Mouse (Mus musculus) heart, embryonic 16.5 days (tissue): ENCODE results near the gene Rab3il1. TPM values are rescaled to one million over a fixed set of nuclear protein-coding genes. Genes with fewer than 3 reads are reported as not detected.

Source experiments
- ATAC-seq: fragments of 200-750 bp; cut with Nextera tagmentation; replicated peaks from 2 replicates; pipeline ENCODE4 v1.8.0; 2017; ENCODE audit warnings: moderate number of reproducible peaks; ENCODE audit not compliant: insufficient read depth, low FRiP score; ENCODE audit errors: extremely low read depth
- H3K27ac ChIP-seq: fragments of 300-500 bp; sonication (generic); 2 replicates; pipeline ENCODE4 v1.5.1; 2014; ENCODE audit warnings: mild to moderate bottlenecking, low read length, control low read depth, moderate library complexity
- H3K27me3 ChIP-seq: fragments of 300-500 bp; sonication (generic); 2 replicates; pipeline ENCODE4 v1.6.1; 2014; ENCODE audit warnings: low read length, mixed read lengths; ENCODE audit not compliant: control insufficient read depth, insufficient read depth
- H3K36me3 ChIP-seq: fragments of 300-500 bp; sonication (generic); 2 replicates; pipeline ENCODE4 v1.6.1; 2014; ENCODE audit not compliant: control insufficient read depth, insufficient read depth
- H3K4me1 ChIP-seq: fragments of 300-500 bp; sonication (generic); 2 replicates; pipeline ENCODE4 v1.6.1; 2014; ENCODE audit warnings: low read length, mixed read lengths; ENCODE audit not compliant: control insufficient read depth, insufficient read depth
- H3K4me2 ChIP-seq: fragments of 300-500 bp; sonication (generic); 2 replicates; pipeline ENCODE4 v1.6.1; 2014; ENCODE audit warnings: low read depth, mild to moderate bottlenecking, control low read depth, low read length
- H3K4me3 ChIP-seq: fragments of 300-500 bp; sonication (generic); 2 replicates; pipeline ENCODE4 v1.5.1; 2014; ENCODE audit warnings: mild to moderate bottlenecking, control low read depth, low read length
- H3K9ac ChIP-seq: fragments of 300-500 bp; sonication (generic); 2 replicates; pipeline ENCODE4 v1.6.1; 2014; ENCODE audit warnings: low read length, control low read depth
- H3K9me3 ChIP-seq: fragments of 300-500 bp; sonication (generic); replicated peaks from 2 replicates; pipeline ENCODE4 v1.6.1; 2016; ENCODE audit warnings: low read length; ENCODE audit not compliant: control insufficient read depth
- WGBS: fragments of 180-500 bp; shearing (Covaris S2); extraction: QIAGEN DNeasy Blood & Tissue Kit; methylation state at CpG from one replicate; pipeline ENCODE4 v1.1.7; 2014; 5-methylcytosine and 5-hydroxymethylcytosine counted together
- polyA plus RNA-seq: library from polyadenylated mRNA; unstranded; fragments of >200 nt; fragmentation: Nextera tagmentation; extraction: Ambion mirVana; gene quantifications from 2 replicates; pipeline ENCODE4 v1.2.1, GENCODE M21; 2015

The Rab3il1 gene
- polyA plus RNA-seq, 1 experiment from 2014 or later: 24.0 TPM

- Histone ChIP-seq H3K27ac (peak within 1 kb of the TSS; percentile 97), H3K27me3 (no peaks in the 10 kb centered on the region), H3K4me2 (peak within 1 kb of the TSS; percentile 72), H3K36me3 (no peaks in the 10 kb centered on the region), H3K4me1 (peaks cover 69% of the 10 kb centered on the region), H3K9ac (peak within 1 kb of the TSS; percentile 88), H3K4me3 (peak within 1 kb of the TSS; percentile 77), H3K9me3 (no peaks in the 10 kb centered on the region)
- peak; percentile 81 for ATAC-seq
- under 1% methylated on average over 59 of the region's 69 CpGs for WGBS
Measured at GRCm38 (mm10) chr19:10041388-10042148, 40.1 kb downstream of the Rab3il1 start, which contains the start of gene Fads3. Gene Fads3 (plus strand): TSS chr19:10041569.

- Histone ChIP-seq H3K27me3 (no peaks in the 10 kb centered on the region), H3K9ac (peak overlapping the region; percentile 88), H3K4me3 (peak overlapping the region; percentile 77), H3K4me1 (peaks cover 74% of the 10 kb centered on the region), H3K36me3 (no peaks in the 10 kb centered on the region), H3K9me3 (no peaks in the 10 kb centered on the region), H3K4me2 (peak overlapping the region; percentile 72), H3K27ac (peak overlapping the region; percentile 97)
- peak; percentile 25; the same call in 1 of the 2 replicates for ATAC-seq
- WGBS: 22% methylated on average over 6 of the region's 6 CpGs
Measured at GRCm38 (mm10) chr19:10042232-10042631, 40.8 kb downstream of the Rab3il1 start.

- 0 out of 2 replicates have a peak, but pooled peaks have one; percentile 16 for ATAC-seq
- Histone ChIP-seq H3K27me3 (no peaks in the 10 kb centered on the region), H3K9me3 (no peaks in the 10 kb centered on the region), H3K4me1 (peaks cover 70% of the 10 kb centered on the region), H3K9ac (peak overlapping the region; percentile 88), H3K27ac (peak overlapping the region; percentile 97), H3K36me3 (no peaks in the 10 kb centered on the region), H3K4me3 (peak overlapping the region; percentile 77), H3K4me2 (peak overlapping the region; percentile 72)
- 37% methylated on average over 4 of the region's 4 CpGs for WGBS
Measured at GRCm38 (mm10) chr19:10042816-10043215, 41.3 kb downstream of the Rab3il1 start.

- Histone ChIP-seq H3K27me3 (no peaks in the 10 kb centered on the region), H3K27ac (peak overlapping the region; percentile 97), H3K4me3 (peak overlapping the region; percentile 77), H3K36me3 (no peaks in the 10 kb centered on the region), H3K9me3 (no peaks in the 10 kb centered on the region), H3K4me1 (peaks cover 65% of the 10 kb centered on the region), H3K9ac (peak overlapping the region; percentile 88; the same call in 1 of the 2 replicates), H3K4me2 (peak overlapping the region; percentile 72)
- peak; percentile 43; the same call in 1 of the 2 replicates for ATAC-seq
Measured at GRCm38 (mm10) chr19:10043643-10044042, 42.2 kb downstream of the Rab3il1 start.

- no peak overlapping the region for H3K9ac ChIP-seq
- peak overlapping the region; percentile 37; the same call in 1 of the 2 replicates for H3K27ac ChIP-seq
- H3K36me3 ChIP-seq: no peaks in the 10 kb centered on the region
- H3K27me3 ChIP-seq: no peaks in the 10 kb centered on the region
- 63% methylated on average over 2 of the region's 2 CpGs for WGBS
- peaks cover 65% of the 10 kb centered on the region for H3K4me1 ChIP-seq
- no peak overlapping the region for H3K4me2 ChIP-seq
- ATAC-seq: no peak
- H3K9me3 ChIP-seq: no peaks in the 10 kb centered on the region
- no peak overlapping the region for H3K4me3 ChIP-seq
Measured at GRCm38 (mm10) chr19:10045707-10046106, 44.2 kb downstream of the Rab3il1 start.

DNA sequence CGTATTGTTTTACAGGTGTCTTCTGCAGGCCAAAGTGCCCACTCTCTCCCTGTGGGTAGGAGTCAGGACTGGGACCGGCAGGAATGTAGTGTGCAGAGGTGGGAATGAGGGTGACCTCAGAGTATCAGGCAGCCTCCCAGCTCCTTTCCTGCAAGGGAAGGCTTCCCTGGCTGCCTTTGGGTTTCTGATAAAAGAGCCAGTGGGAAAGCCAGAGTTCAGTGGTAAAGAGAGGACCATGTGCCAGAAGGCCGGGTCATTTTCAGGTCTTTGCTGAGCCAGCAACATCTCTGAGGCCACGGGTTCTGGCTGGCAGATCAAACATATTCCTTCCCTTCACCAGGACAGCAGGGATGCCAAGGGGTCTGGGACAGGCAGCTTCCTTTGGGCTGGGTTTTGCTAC, 44.9 kb downstream of the Rab3il1 start:
- ATAC-seq: no peak
- peaks cover 64% of the 10 kb centered on the region for H3K4me1 ChIP-seq
- no peaks in the 10 kb centered on the region for H3K27me3 ChIP-seq
- no peak overlapping the region for H3K9ac ChIP-seq
- no peaks in the 10 kb centered on the region for H3K9me3 ChIP-seq
- no peak overlapping the region; the same call in 1 of the 2 replicates for H3K4me2 ChIP-seq
- H3K4me3 ChIP-seq: no peak overlapping the region
- peak overlapping the region; percentile 37 for H3K27ac ChIP-seq
- WGBS: 30% methylated on average over 4 of the region's 4 CpGs
- H3K36me3 ChIP-seq: no peaks in the 10 kb centered on the region

GRCm38 (mm10) chr19:10046983-10047382, 45.5 kb downstream of the Rab3il1 start:
- Histone ChIP-seq H3K36me3 (no peaks in the 10 kb centered on the region; the same call in 1 of the 2 replicates), H3K4me3 (no peak overlapping the region), H3K4me2 (no peak overlapping the region; the same call in 1 of the 2 replicates), H3K27me3 (no peaks in the 10 kb centered on the region), H3K4me1 (peaks cover 64% of the 10 kb centered on the region), H3K9me3 (no peaks in the 10 kb centered on the region), H3K27ac (peak overlapping the region; percentile 44), H3K9ac (peak overlapping the region; percentile 3; the same call in 1 of the 2 replicates)
- no peak for ATAC-seq
- 20% methylated on average over 3 of the region's 3 CpGs for WGBS

- H3K9ac ChIP-seq: no peak overlapping the region
- H3K4me3 ChIP-seq: no peak overlapping the region
Measured at GRCm38 (mm10) chr19:10049533-10049932, 48.1 kb downstream of the Rab3il1 start.

DNA sequence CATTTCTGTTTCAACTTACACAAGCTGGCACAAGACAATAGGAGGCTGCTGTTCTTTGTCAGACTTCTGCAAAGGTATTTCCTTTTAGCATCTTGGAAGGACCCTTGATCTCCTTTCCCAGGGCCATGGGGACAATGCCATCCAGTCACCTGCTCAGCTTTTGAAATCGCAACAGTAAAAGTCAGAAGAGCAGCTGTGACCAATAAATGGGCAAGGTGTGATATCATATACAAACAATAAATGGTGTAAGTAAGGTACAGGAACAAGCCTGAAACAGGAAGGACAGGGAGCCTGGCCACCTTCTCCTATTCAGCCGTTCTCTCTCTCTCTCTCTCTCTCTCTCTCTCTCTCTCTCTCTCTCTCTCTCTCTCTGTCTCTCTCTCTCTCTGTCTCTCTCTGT, 49.0 kb downstream of the Rab3il1 start:
- no peaks in the 10 kb centered on the region for H3K9me3 ChIP-seq
- H3K4me3 ChIP-seq: no peak overlapping the region
- peaks cover 31% of the 10 kb centered on the region for H3K36me3 ChIP-seq
- no peak overlapping the region for H3K27ac ChIP-seq
- H3K27me3 ChIP-seq: no peaks in the 10 kb centered on the region
- 47% methylated on average over 2 of the region's 2 CpGs for WGBS
- no peak overlapping the region for H3K9ac ChIP-seq
- peaks cover 41% of the 10 kb centered on the region for H3K4me1 ChIP-seq
- H3K4me2 ChIP-seq: no peak overlapping the region
- ATAC-seq: no peak

More at GRCm38 (mm10) chr19:10049533-10049932, 48.1 kb downstream of the Rab3il1 start:
- H3K36me3 ChIP-seq: peaks cover 22% of the 10 kb centered on the region
- no peak overlapping the region for H3K27ac ChIP-seq
- H3K4me1 ChIP-seq: peaks cover 45% of the 10 kb centered on the region
- no peak for ATAC-seq
- H3K27me3 ChIP-seq: no peaks in the 10 kb centered on the region
- no peak overlapping the region for H3K4me2 ChIP-seq
- H3K9me3 ChIP-seq: no peaks in the 10 kb centered on the region
